Mouse (Mus musculus): ENCODE measurements at regions not wholly inside any gene's neighbourhood (a gene's known extent, or its start where the extent isn't known, plus 50 kb on each side); places are given as distances from the start of the nearest gene placed in this dataset.

DNA sequence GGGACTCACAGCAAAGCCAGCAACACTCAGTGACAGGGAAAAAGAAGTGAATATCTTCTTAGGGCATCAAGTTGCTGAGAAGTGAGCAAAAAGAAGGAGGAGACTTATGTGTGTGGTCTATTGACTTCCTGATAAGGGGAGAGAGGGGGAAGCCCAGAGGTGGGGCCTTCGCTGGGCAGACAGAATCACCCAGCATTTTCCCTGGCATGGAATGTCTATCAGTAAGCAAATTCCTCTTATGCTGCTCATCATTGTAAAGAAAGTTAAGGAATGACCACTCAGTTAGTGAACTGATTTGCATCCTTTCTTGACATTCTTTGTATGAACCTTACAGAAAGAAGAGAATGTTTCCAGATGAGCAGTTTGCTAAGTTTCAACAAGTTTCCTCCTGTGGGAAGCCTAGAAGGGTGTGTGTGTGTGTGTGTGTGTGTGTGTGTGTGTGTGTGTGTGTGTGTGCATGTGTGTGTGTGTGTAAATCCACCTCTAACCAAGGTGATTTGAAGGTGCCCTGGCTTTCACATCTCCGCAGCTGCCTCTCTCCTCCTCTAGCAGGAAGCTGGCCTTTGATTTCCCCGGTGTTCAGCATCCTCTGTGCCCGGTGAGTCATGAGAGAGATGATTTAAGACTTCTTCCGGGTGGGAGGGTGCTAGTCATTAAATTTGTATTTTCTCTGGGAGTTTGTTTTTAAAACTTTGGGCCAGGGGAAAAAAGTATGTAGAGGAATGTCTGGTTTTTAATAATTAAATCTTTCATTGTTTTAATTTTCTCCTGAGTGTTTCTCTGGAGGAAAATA is 257.8 kb upstream of the Rbfox1 start:
- TF ChIP-seq CTCF (IDR thresholded peaks at IDR 0.05; ENCODE audit: extremely low read depth, insufficient read length, insufficient replicate concordance, low read depth, low read length) (no peak), POLR2A (IDR thresholded peaks at IDR 0.05; ENCODE audit: low read depth, low read length) (no peak)
